11 mouse cellular contexts compared by ENCODE assay signal in the genomic region with DNA sequence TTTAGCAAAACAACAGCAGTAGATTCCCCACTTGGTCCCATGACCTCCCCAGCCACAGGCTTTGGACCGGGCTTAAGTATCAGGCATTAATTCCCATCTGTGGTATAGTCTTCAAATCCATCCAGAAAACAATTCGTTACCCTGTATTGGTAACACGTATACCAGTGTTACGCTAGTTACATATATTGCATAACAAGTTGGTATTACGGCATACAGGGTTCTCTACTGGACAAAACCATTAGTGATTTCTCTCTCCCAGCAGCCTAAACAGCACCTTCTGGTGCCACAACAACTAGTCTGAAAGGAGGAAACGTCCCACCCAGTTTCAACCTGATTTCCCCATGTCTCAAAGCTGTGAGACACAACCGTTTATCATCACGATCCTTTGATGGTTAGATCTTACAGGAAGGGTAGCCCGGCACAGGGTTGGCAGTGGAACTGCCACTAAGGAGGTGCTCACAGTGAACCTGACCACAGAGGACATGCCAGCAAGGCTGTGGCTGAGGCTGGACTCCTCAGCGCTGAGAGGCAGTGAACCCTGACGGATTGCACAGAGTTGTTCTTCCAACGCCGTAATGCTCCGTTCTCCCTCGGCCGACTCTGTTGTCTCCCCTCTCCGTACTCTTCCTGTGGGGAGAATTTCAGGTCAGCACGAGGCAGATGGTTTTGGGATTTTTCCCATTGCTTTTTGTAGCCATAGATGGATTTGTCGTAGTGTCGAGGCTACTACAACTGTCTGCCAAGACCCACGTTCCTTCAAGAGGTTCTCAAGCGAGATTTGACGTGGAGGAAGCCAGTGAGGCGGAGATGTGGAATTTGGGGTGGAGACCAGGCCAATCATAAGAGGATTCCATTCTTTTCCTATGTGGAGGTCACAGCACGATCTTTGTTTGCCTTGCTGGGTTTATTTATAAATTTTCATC. TPM values are rescaled to one million over a fixed set of nuclear protein-coding genes. Genes with fewer than 3 reads are reported as not detected.
DNase-seq lines count a peak whose midpoint lies in the region; ATAC-seq and TF ChIP-seq lines count a peak whose summit lies in the region.
"Had no signal": no experiment of that assay in that cellular context is flagged by ENCODE, and none has a peak within 500 bp of the region (broad histone marks: within the 10 kb centered on the region; RNA-seq: fewer than 3 reads in every experiment).

No protein-coding gene starts in this region.

- no peak overlapping the region for H3K27ac ChIP-seq in lung, embryonic 14.5 days (ENCODE audit: low read depth)
- peak overlapping the region; percentile 69 for H3K27ac ChIP-seq in stomach, postnatal 0 days (replicated peaks)
- H3K27ac ChIP-seq: forebrain, embryonic 15.5 days; hindbrain, embryonic 12.5 days had no signal

- 57% methylated on average over 25 of the region's 25 CpGs for WGBS in lung, embryonic 14.5 days
- WGBS in stomach, postnatal 0 days, result 57% methylated on average over 25 of the region's 25 CpGs

- 0 out of 2 replicates have a peak, but pooled peaks cover 3% of the 10 kb centered on the region for H3K4me1 ChIP-seq in lung, embryonic 14.5 days (ENCODE audit: insufficient read depth)
- no peaks in the 10 kb centered on the region for H3K4me1 ChIP-seq in stomach, postnatal 0 days (replicated peaks; ENCODE audit: control insufficient read depth, insufficient read depth)

- no peak for TF ChIP-seq CTCF in lung, embryonic 14.5 days (IDR thresholded peaks at IDR 0.05; ENCODE audit: low read depth)
- TF ChIP-seq CTCF in stomach, postnatal 0 days (IDR thresholded peaks at IDR 0.05; ENCODE audit: low read depth), result no peak

- H3K9me3 ChIP-seq in lung, embryonic 14.5 days (ENCODE audit: low read depth, low read length), result no peaks in the 10 kb centered on the region
- no peaks in the 10 kb centered on the region for H3K9me3 ChIP-seq in stomach, postnatal 0 days (ENCODE audit: control insufficient read depth, low read length)
- H3K9me3 ChIP-seq: forebrain, embryonic 15.5 days; hindbrain, embryonic 12.5 days had no signal

- H3K9ac ChIP-seq in lung, embryonic 14.5 days, result no peak overlapping the region
- H3K9ac ChIP-seq in stomach, postnatal 0 days (ENCODE audit: low read length), result no peak overlapping the region
- H3K9ac ChIP-seq: forebrain, embryonic 15.5 days; hindbrain, embryonic 12.5 days had no signal

- peak; percentile 50; the same call in 1 of the 2 replicates for ATAC-seq in lung, embryonic 14.5 days (ENCODE audit: insufficient read depth)
- peak; percentile 21; the same call in 1 of the 2 replicates for ATAC-seq in stomach, postnatal 0 days (ENCODE audit: low FRiP score, low TSS enrichment)
- ATAC-seq: forebrain, embryonic 15.5 days had no signal

- no peaks in the 10 kb centered on the region for H3K27me3 ChIP-seq in lung, embryonic 14.5 days (ENCODE audit: insufficient read depth, low read length)
- H3K27me3 ChIP-seq in stomach, postnatal 0 days (ENCODE audit: control insufficient read depth, insufficient read depth, low read length), result no peaks in the 10 kb centered on the region
- H3K27me3 ChIP-seq: hindbrain, embryonic 12.5 days had no signal

- peak overlapping the region; percentile 38; the same call in 1 of the 2 replicates for H3K4me2 ChIP-seq in lung, embryonic 14.5 days
- H3K4me2 ChIP-seq in stomach, postnatal 0 days (replicated peaks; ENCODE audit: low read depth), result peak overlapping the region; percentile 18
- H3K4me2 ChIP-seq: forebrain, embryonic 15.5 days; hindbrain, embryonic 12.5 days had no signal

- TF ChIP-seq EP300 in stomach, postnatal 0 days (optimal IDR thresholded peaks at IDR 0.05), result no peak

- no peaks in the 10 kb centered on the region for H3K36me3 ChIP-seq in lung, embryonic 14.5 days (ENCODE audit: insufficient read depth)
- H3K36me3 ChIP-seq in stomach, postnatal 0 days (ENCODE audit: control insufficient read depth, insufficient read depth, low read length), result no peaks in the 10 kb centered on the region
- H3K36me3 ChIP-seq: forebrain, embryonic 15.5 days; hindbrain, embryonic 12.5 days had no signal

- peak; percentile 15 to 43 for DNase-seq in lung, adult 18-20 months
- DNase-seq in lung, postnatal 25 days (ENCODE audit: low spot score), result no peak
- DNase-seq in kidney, adult 11 months, result peak; percentile 75
- DNase-seq in lung, embryonic 14.5 days, result peak; percentile 44
- no peak for DNase-seq in stomach, postnatal 0 days (ENCODE audit: low spot score)
- no peak for DNase-seq in cerebellum, adult 11 months
- DNase-seq in yolk sac, embryonic 10.5 days (ENCODE audit: low spot score), result no peak
- no peak for DNase-seq in spleen, adult 12 weeks (ENCODE audit: low spot score)
- DNase-seq: liver had no signal

- H3K4me3 ChIP-seq in lung, embryonic 14.5 days (ENCODE audit: low read depth, low read length), result no peak overlapping the region
- no peak overlapping the region for H3K4me3 ChIP-seq in stomach, postnatal 0 days (ENCODE audit: low read depth, low read length)
- H3K4me3 ChIP-seq: forebrain, embryonic 15.5 days; hindbrain, embryonic 12.5 days had no signal

RNA-seq across cellular contexts. Expression of gene Mtif3, which starts 10.5 kb away (rescaled TPM):
- polyA plus RNA-seq in lung, embryonic 14.5 days (2014; fragmentation: Nextera tagmentation; extraction: Ambion mirVana), result 19.8 and 21.8 TPM in 2 replicates
- 21.0 and 25.0 TPM in 2 replicates for polyA plus RNA-seq in stomach, postnatal 0 days (2015; fragmentation: Nextera tagmentation; extraction: Ambion mirVana)

RNA-seq across cellular contexts. Expression of gene Gtf3a, which starts 25.7 kb away (rescaled TPM):
- polyA plus RNA-seq in lung, embryonic 14.5 days (2014; fragmentation: Nextera tagmentation; extraction: Ambion mirVana), result 124 and 130 TPM in 2 replicates
- polyA plus RNA-seq in stomach, postnatal 0 days (2015; fragmentation: Nextera tagmentation; extraction: Ambion mirVana), result 67.9 and 70.4 TPM in 2 replicates

Comparison
In these comparisons a context has a peak if more than half of its experiments do, and no peak if none do; other contexts are left out.
1. DNase-seq: peak in lung, adult 18-20 months (2 of 2), kidney, adult 11 months (single experiment) and lung, embryonic 14.5 days (single experiment); none in lung, postnatal 25 days (single experiment), stomach, postnatal 0 days (single experiment), cerebellum, adult 11 months (single experiment), yolk sac, embryonic 10.5 days (single experiment) and spleen, adult 12 weeks (single experiment).